Mouse (Mus musculus) ES-E14 (cell line): Measurements from ENCODE around the gene Ankrd45. TPM values are rescaled to one million over a fixed set of nuclear protein-coding genes. Genes with fewer than 3 reads are reported as not detected.
A peak's percentile ranks its signal among the peaks of the same experiment; 100 is the strongest.
"Not testable (repeated sequence)": the region's sequence is repeated elsewhere in the genome, so short reads cannot be mapped to it uniquely, and the experiment has no call there.

ENCODE experiments used
- DNase-seq: peaks from one replicate; pipeline ENCODE4 v3.0.0-alpha.2; 2013; ENCODE audit warnings: low read depth, low spot score
- H3K27ac ChIP-seq: 2 replicates; pipeline ENCODE4 v1.5.1; 2012; ENCODE audit warnings: low read depth, mild to moderate bottlenecking, low read length, moderate library complexity, mixed read lengths; ENCODE audit not compliant: poor library complexity, insufficient read depth, severe bottlenecking
- H3K36me3 ChIP-seq: 2 replicates; pipeline ENCODE4 v1.6.1; 2012; ENCODE audit warnings: mild to moderate bottlenecking, low read length, moderate library complexity, mixed read lengths; ENCODE audit not compliant: control insufficient read depth, poor library complexity, insufficient read depth, severe bottlenecking
- H3K4me1 ChIP-seq, 2 experiments: fragments of 150-350 bp in 1 of 2; sonication (generic) in 1 of 2; 2 replicates each; pipeline ENCODE4 v1.6.1; 2012; ENCODE audit warnings: low read length in 2 of 2, mild to moderate bottlenecking in 1 of 2, mixed read lengths in 1 of 2; ENCODE audit not compliant: control insufficient read depth in 2 of 2, insufficient read depth in 2 of 2, poor library complexity in 1 of 2
- H3K4me3 ChIP-seq, 2 experiments: fragments of 150-350 bp in 1 of 2; sonication (generic) in 1 of 2; 2 replicates each; pipeline ENCODE4 v1.5.1; 2012; ENCODE audit warnings: low read length in 2 of 2, low read depth in 1 of 2, mild to moderate bottlenecking in 1 of 2, mixed read lengths in 1 of 2; ENCODE audit not compliant: insufficient read depth in 1 of 2, poor library complexity in 1 of 2, severe bottlenecking in 1 of 2
- H3K9ac ChIP-seq: 2 replicates; pipeline ENCODE4 v1.6.1; 2012; ENCODE audit warnings: low read depth, mild to moderate bottlenecking, low read length, mixed read lengths; ENCODE audit not compliant: poor library complexity, insufficient read depth, severe bottlenecking
- H3K9me3 ChIP-seq: fragments of 150-350 bp; sonication (generic); 2 replicates; pipeline ENCODE4 v1.6.1; 2012; ENCODE audit warnings: low read depth, mild to moderate bottlenecking, low read length; ENCODE audit not compliant: control insufficient read depth, insufficient read depth
- CHD2 ChIP-seq: IDR thresholded peaks from 2 replicates; pipeline ENCODE4 v1.6.1; 2014; ENCODE audit warnings: mild to moderate bottlenecking, low read depth, low read length, inconsistent platforms
- HCFC1 ChIP-seq: IDR thresholded peaks from 2 replicates; pipeline ENCODE4 v1.6.1; 2012; ENCODE audit warnings: low read length, inconsistent platforms, borderline replicate concordance; ENCODE audit not compliant: insufficient read depth
- MAFK ChIP-seq: IDR thresholded peaks from 2 replicates; pipeline ENCODE4 v1.6.1; 2014; ENCODE audit warnings: mild to moderate bottlenecking, low read depth, low read length, inconsistent platforms; ENCODE audit not compliant: insufficient read depth
- ZC3H11A ChIP-seq: IDR thresholded peaks from 2 replicates; pipeline ENCODE4 v1.6.1; 2012; ENCODE audit warnings: low read depth, mild to moderate bottlenecking, inconsistent platforms, low read length, borderline replicate concordance
- ZNF384 ChIP-seq: IDR thresholded peaks from 2 replicates; pipeline ENCODE4 v1.6.1; 2012; ENCODE audit warnings: low read depth, low read length, inconsistent platforms
- in situ Hi-C, 2 experiments: fragments of 600-800 bp; cut with MboI; formaldehyde crosslinking; loops; one replicate each; pipeline ENCODE4 v1.15.1; 2025; ENCODE audit warnings: low sequenced_read_pairs in 2 of 2, inconsistent platforms in 1 of 2; ENCODE audit not compliant: unreplicated experiment in 2 of 2
- total RNA-seq: library from RNA; depleted of rRNA; stranded (reverse); fragments of 300-350 nt; gene quantifications from 2 replicates; pipeline ENCODE4 v1.2.3, GENCODE M21; 2012; rRNA removed

Gene Ankrd45
- total RNA-seq, 1 experiment = 4.2 TPM

- H3K36me3 ChIP-seq = no peaks in the 10 kb centered on the region
- no peak overlapping the region for H3K27ac ChIP-seq
- TF ChIP-seq HCFC1 = no peak
- TF ChIP-seq ZC3H11A = peak; percentile 41; the same call in 1 of the 2 replicates
- no peaks in the 10 kb centered on the region for H3K4me1 ChIP-seq
- H3K9ac ChIP-seq = no peak overlapping the region
- DNase-seq = peak; percentile 86
- in situ Hi-C loops = no loop called here
- peak overlapping the region; percentile 58 to 75 for H3K4me3 ChIP-seq
- no peaks in the 10 kb centered on the region for H3K9me3 ChIP-seq
Observed at GRCm38 (mm10) chr1:161195541-161196351, 53.3 kb downstream of the Ankrd45 start.

- H3K9ac ChIP-seq, DNase-seq, H3K4me1 ChIP-seq, H3K27ac ChIP-seq, H3K36me3 ChIP-seq, in situ Hi-C loops, H3K9me3 ChIP-seq: not testable (repeated sequence)
- H3K4me3 ChIP-seq = peak overlapping the region in 1 of 2 experiments; percentile 75; a peak in 2 of 4 replicates
Observed at GRCm38 (mm10) chr1:161196364-161196763, 53.9 kb downstream of the Ankrd45 start.

GRCm38 (mm10) chr1:161199856-161200255, 57.4 kb downstream of the Ankrd45 start:
- H3K9me3 ChIP-seq = no peaks in the 10 kb centered on the region
- no peaks in the 10 kb centered on the region for H3K36me3 ChIP-seq
- no peak overlapping the region for H3K9ac ChIP-seq
- no peak overlapping the region for H3K4me3 ChIP-seq
- H3K4me1 ChIP-seq = no peaks in the 10 kb centered on the region
- TF ChIP-seq ZNF384 = no peak
- TF ChIP-seq CHD2 = no peak
- TF ChIP-seq ZC3H11A = no peak
- TF ChIP-seq MAFK = no peak
- no peak for TF ChIP-seq HCFC1
- in situ Hi-C loops = no loop called here
- no peak for DNase-seq
- H3K27ac ChIP-seq = no peak overlapping the region

- H3K9ac ChIP-seq = no peak overlapping the region
- H3K27ac ChIP-seq = no peak overlapping the region
- in situ Hi-C loops = loop anchor here in 1 of 2 experiments (10.0 kb wide), 1 partner anchor 70 kb away; no protein-coding TSS in a partner anchor
- no peaks in the 10 kb centered on the region for H3K4me1 ChIP-seq
- no peak for TF ChIP-seq HCFC1
- TF ChIP-seq ZC3H11A = peak; percentile 92
- no peak for TF ChIP-seq MAFK
- no peak for TF ChIP-seq CHD2
- TF ChIP-seq ZNF384 = no peak
- no peak overlapping the region for H3K4me3 ChIP-seq
- H3K36me3 ChIP-seq = no peaks in the 10 kb centered on the region
- DNase-seq = peak; percentile 59
- H3K9me3 ChIP-seq = no peaks in the 10 kb centered on the region
Observed at GRCm38 (mm10) chr1:161214465-161214864, 72.0 kb downstream of the Ankrd45 start.

GRCm38 (mm10) chr1:161219816-161220215, 77.3 kb downstream of the Ankrd45 start:
- Histone ChIP-seq H3K27ac (no peak overlapping the region), H3K4me1 (0 out of 4 replicates have a peak, but pooled peaks cover 0 to 2% of the 10 kb centered on the region in 2 experiments), H3K9me3 (no peaks in the 10 kb centered on the region), H3K4me3 (no peak overlapping the region), H3K36me3 (no peaks in the 10 kb centered on the region), H3K9ac (no peak overlapping the region)
- in situ Hi-C loops = loop anchor here in 1 of 2 experiments (10.0 kb wide), 1 partner anchor 65 kb away; no protein-coding TSS in a partner anchor
- DNase-seq = no peak
- no peak for TF ChIP-seq CHD2
- no peak for TF ChIP-seq HCFC1
- no peak for TF ChIP-seq MAFK
- TF ChIP-seq ZNF384 = no peak
- no peak for TF ChIP-seq ZC3H11A

Other genes starting within 250 kb of the Ankrd45 start
- gene Rc3h1, start 236.3 kb upstream of the Ankrd45 start, total RNA-seq = 23.2 and 24.9 TPM in 2 replicates
- gene Serpinc1, start 164.1 kb upstream of the Ankrd45 start, total RNA-seq = 0.89 and 1.4 TPM in 2 replicates
- gene Zbtb37, start 107.8 kb upstream of the Ankrd45 start, total RNA-seq = 10.7 and 13.0 TPM in 2 replicates
- 38.7 and 39.8 TPM in 2 replicates for gene Dars2, start 72.0 kb upstream of the Ankrd45 start, total RNA-seq
- 5.1 and 6.2 TPM in 2 replicates for gene Cenpl, start 72.0 kb upstream of the Ankrd45 start, total RNA-seq
- 8.9 and 10.2 TPM in 2 replicates for gene Klhl20, start 11.2 kb upstream of the Ankrd45 start, total RNA-seq
- not detected in 2 replicates for gene Tex50, start 16.6 kb downstream of the Ankrd45 start, total RNA-seq
- gene Prdx6, start 108.5 kb downstream of the Ankrd45 start, total RNA-seq = 268 and 390 TPM in 2 replicates